Mouse (Mus musculus) left cerebral cortex, postnatal 14 days (tissue): ENCODE measurements around the gene Kat6b. TPM values are rescaled to one million over a fixed set of nuclear protein-coding genes. Genes with fewer than 3 reads are reported as not detected.
A peak's percentile ranks its signal among the peaks of the same experiment; 100 is the strongest.

ENCODE experiments used
- DNase-seq, 2 experiments: peaks; one replicate each; pipeline ENCODE4 v3.0.0; 2021 to 2022; ENCODE audit warnings: low spot score in 2 of 2, mixed read lengths in 1 of 2
- intact Hi-C: fragments of 180-260 bp; cut with DNase I; formaldehyde crosslinking; loops from one replicate; pipeline ENCODE4 v1.15.1; 2025
- total RNA-seq, 2 experiments: library from RNA; stranded (reverse); gene quantifications; 2 replicates each; pipeline ENCODE4 v1.2.3; 2021

The Kat6b gene
- total RNA-seq, 2 experiments from 2014 or later, result 61.2 to 65.0 TPM

DNA sequence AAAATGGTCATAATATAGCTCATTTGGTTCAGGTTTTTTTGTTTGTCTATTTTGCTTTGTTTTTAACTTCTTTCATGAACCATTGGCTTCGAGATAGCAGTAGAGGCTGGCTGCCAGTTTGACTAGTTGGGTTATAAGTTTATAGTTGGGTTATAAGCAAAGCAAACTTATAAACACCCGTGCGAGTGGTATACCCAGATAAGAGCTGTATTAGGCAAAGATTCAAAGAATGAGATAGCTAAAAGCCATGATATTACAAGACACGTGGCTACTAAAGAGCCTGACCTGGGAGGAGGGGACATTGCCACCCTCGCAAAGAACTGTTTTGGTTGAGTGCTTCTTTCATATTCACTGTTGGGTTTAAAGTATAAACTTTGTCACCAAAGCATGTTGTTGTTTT is 102.6 kb downstream of the Kat6b start:
- no peak for DNase-seq
- intact Hi-C loops, result no loop called here

DNA sequence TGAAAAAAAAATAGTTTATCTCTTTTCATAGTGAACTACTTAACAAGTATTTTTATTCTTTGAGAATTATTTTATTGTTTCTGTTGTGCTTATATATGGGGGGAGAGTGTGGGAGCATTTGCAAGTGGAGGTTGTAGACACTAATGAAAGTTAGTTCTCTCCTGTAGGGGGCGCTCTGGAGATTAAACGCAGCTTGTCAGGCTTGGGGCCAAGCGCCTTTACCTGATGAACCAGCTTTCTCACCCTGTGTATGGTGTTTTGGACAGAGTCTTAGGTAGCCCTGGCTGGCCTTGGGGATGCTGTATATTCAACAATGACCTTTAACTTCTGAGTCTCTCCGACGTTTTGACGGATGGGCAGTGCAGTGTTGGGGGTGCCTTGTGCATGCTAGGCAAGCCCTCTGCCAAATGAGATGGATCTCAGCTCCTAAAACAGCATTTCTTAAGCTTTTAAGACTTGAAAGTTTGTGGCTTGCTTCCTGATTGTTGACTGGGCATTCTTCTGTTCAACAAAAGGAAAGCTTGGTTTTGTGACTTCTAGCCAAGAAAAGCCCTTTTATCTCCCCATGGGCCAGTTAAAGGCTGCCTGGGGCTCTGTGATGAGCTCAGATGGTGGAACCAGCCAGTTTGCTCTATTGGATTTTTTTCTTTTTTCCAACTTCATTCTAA is 103.4 kb downstream of the Kat6b start:
- no peak for DNase-seq
- intact Hi-C loops, result no loop called here

DNA sequence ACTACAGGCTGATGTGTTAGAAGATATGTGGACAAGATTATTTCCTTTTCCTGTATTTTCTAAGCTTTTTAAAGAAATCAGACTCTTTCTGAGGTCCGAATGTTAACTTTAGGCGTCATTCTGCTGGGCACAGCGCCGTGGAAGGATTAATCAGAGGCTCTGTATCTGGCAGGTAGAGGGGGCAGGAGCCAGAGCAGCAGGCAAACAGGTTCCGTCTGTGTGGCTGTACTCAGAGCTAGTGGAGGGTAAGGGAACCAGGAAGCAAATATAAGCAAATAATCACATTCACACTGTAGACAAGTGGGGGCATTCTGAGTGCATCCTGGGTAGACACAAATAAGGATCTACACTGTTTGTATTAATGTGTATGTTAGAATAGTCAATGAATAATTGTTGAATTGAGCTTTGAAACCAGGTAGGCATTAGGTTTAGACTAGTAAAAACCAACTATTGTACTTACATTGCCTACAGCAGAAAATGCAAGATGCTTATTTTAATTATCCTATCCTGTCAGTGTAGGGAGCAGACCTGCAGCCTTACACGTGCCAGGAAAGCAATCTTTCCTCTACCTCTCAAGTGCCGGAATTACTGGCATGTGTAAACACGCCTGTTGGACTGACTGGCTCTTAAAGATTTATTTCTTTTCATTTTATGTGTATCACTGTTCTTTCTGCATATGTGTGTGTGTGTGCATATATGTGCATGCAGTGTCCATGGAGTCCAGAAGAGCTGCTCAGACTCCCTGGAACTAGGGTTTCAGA is 104.4 kb downstream of the Kat6b start:
- intact Hi-C loops, result no loop called here
- no peak for DNase-seq

DNA sequence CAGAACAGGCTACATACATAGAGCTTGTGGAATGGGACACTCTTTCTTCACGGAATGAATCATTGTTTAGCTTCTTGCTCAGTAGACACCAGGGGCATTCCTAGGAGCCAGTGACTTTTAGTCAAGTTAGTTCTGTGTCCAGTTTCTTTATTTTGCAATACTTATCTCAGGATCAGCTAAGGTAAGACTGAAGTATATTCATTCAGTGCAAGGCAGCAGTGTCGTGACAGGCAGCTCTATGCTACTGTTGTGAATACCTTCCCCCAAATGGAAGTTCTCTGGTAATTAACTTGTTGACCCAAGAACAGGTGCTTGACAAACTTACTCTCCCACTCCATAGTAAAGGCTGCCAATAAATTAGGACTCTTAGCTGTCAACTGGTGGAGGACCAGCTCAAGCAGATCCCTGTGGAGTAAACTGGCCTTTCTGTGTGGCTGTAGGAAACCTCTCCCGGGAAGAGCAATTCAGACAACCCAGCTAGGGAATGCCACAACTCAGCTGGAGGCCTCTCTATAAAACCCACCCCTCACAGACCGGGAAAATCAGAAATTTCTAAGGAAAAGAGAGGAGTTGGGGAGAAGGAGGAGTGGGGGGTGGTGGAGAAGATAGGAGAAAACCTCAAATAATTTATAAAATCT is 105.4 kb downstream of the Kat6b start:
- DNase-seq, result no peak
- intact Hi-C loops, result no loop called here

DNA sequence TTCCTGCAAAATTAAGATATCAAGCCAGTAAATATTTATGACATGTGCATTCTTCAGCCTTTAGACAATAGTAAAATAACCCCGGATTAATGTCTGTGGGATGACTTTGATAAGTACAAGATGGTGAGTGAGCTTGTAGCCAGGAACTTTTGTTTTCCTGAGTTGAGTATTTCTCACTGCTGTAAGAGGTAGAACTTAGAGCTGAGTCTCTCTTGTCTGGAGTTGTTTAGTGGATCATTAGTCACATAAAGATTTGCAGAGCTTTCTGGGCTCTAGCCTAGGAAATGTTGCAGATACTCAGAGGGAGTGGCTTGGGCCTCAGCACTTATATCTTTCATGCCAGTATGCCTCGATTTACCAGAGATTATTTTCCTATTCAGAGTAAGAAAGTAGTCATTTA is 106.7 kb downstream of the Kat6b start:
- intact Hi-C loops, result no loop called here
- DNase-seq, result no peak

DNA sequence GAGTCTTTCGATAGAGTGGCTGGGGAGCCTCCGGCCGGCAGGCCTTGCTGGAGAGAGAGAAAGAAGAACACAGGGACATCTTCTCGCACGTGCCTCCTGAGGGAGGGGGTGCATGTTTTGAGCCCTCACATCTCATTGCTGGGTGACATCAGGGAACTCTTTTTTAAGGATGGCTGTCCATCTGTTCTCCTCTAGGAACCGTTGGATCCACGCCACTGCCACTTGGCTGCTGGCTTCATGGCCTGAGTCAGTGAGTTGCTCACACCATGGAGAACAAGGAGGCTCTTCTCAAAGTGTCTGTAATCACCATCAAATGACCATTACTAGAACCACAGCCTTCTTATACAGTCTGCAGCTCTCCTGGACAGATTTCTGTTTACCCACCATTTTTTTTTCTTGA is 108.4 kb downstream of the Kat6b start:
- peak in 1 of 2 experiments; percentile 26 for DNase-seq
- intact Hi-C loops, result no loop called here

DNA sequence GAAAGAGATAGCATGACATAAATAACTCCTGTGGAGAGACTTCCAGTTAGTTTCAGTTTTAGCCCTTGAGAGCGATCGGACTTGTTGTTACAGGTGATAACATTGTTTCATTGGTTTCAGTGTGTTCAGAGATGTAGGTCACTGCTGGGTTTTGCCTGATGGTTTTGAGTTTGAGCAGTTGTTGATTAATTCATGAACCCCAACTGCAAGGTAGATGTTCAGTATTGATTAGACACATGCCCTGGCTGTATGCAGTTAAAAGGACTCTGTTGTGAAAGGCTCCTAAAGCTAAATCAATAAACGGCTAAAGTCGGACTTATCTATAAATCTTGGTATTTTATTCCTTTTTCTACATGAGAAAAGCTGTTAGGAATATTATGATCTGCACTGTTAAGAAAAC is 109.0 kb downstream of the Kat6b start:
- no peak for DNase-seq
- intact Hi-C loops, result no loop called here

DNA sequence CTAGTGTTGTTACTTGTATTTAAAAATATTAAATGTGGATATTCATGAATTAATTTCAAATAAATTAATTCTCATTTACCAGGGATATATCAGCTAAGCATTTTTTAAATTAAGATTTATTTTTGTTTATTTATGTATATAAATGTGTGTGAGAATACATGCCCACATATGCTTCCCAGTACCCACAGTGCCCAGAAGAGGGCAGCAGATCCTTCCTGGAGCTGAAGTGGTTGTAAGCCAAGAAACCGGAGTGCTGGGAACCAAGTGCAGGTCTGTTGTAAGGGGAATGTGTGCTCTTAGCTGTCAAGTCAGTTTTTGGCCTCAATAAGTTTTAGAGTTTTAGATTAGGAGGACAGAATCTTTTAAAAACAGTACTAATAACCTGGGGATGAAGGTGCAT is 110.9 kb downstream of the Kat6b start:
- DNase-seq, result no peak
- intact Hi-C loops, result no loop called here

DNA sequence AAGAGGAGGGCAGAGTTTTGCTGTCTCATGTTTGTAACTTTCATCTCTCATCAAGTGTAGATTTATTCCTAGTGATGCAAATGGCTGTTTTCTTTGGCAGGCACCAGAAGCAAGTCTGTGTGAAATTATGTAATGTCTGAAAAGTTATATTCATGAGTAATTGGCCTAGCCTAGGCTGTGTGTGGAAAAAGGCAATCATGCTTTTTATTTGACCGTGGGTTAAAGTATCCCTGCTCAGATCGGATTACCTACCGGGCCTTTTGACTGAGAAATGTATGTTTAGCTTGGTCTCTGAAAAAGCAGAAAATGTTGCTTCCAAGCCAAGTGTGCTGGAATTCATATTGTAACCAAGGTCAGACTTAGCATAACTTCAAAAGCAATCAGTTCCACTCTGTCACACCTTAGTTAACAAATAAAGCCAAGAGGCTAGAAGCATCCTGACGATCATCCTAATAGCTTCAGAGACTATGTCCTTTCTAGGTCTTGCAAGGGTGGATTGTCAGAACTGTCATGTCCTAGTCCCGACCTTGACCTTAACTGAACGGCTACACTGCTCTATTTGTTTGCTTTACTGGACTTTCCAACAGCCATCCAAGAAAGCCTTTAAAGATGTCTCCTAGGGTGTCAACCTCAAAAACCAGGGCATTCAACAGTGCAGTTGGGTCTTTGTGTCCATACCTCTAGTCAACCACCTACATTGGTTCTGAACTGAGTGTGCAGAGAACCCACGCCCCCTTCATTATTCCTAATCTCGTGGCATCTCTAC is 111.9 kb downstream of the Kat6b start:
- DNase-seq, result no peak
- intact Hi-C loops, result no loop called here

DNA sequence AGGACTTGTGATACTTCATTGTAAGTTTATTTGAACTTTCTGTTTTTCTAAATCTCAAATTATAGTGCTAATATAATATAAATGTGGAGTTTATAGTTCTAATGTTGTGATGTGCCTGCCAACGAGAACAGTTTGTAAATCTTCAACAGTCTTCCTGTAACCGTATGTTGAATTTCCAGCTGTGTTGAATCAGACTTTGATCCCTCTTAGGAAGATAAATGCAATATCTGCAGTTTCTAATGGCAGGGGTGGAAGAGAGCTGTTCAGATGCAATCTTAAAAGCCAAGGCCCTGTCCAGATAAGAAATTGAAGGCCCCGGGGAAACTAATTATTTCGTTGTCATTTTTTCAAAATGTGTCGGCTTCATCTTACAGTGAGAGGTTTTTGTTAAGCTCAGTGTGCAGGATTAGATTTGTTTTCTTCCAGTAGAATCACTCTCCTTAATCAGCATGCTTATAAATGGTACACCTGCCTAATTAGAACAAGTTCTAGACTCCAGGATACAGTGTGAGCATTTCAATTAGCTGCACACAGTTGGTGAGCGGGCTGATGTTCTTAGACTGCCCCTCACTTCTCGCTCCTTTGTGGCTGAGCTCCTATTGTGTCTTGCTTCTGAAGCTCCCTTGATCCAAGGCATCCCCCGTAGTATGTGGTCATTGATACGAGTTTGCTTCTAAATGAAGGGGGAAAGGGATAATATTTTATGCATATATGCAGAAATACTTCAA is 118.4 kb downstream of the Kat6b start:
- intact Hi-C loops, result no loop called here
- no peak for DNase-seq

DNA sequence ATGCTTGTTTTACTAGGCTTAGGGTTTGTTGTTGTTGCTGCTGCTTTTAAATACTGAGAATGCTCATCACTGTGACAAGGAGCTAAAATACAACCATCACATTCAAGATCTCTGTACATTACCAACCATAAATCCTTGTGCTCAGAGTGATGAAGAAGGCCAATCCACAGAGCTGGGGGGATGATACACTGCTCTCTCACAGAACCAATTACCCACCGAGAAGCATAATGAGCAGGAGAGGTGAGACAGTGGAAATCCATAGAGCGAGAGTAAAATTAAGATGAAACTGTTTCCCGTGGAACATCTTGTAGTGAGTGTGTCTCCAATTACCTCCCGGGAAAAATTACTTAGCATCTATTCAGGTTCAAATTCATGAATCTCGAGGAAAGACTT is 118.9 kb downstream of the Kat6b start:
- intact Hi-C loops, result no loop called here
- no peak for DNase-seq

DNA sequence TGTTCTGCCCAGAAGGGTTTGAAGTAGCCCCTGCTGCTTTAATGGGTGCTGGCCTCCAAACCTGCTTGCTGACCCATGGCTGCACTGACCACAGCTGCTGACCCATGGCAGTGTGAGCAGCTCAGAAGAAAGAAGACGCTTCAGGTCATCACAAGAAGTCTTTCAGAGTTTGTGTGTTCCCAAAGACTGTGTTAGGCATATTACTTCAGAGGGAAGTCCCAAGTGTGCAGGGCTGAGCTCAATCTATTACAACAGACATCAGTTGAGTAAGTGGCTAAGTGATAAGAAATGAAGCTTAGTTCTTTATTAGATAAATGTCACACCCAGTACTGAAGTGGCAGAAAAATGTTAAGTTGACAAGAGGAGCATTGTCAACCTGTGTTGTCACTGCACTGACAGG is 119.4 kb downstream of the Kat6b start:
- intact Hi-C loops, result no loop called here
- DNase-seq, result no peak

DNA sequence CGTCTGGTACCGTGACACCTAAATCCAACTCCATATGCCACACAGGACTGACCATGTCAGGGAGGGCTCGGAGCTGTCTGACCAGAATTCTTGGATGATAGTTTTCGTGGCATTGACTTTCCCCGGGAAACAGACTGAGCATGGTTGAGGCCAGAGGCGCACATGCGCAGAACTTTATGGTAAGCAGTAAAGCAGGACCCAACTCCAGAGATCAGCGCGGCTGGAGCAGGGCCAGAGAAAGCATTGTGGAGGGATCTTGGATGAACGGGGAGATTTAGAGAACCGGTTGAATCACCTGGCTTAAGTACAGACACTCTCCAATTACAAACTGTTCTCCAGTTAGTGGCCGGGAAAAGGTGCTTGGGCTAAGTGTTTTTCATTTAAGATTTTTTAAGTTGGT is 120.9 kb downstream of the Kat6b start:
- DNase-seq, result no peak
- intact Hi-C loops, result no loop called here

DNA sequence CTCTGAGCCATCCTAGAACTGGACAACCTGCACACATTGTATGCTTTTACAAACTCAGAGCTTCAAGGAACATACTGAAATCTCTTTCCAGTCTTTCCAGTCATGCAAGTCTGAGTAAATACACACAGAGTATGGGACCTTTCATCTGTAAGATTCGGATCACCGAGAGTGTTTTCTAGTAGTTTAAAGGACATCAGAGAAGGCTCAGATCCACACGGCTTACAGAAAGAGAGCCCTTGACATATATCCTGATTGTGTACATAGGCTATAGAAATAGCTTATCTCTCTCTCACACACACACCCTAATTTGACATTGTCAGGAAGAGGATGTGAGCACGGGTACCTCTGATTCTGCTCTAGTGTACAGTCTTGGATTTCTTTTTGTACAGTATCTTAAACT is 121.7 kb downstream of the Kat6b start:
- DNase-seq, result no peak
- intact Hi-C loops, result no loop called here

DNA sequence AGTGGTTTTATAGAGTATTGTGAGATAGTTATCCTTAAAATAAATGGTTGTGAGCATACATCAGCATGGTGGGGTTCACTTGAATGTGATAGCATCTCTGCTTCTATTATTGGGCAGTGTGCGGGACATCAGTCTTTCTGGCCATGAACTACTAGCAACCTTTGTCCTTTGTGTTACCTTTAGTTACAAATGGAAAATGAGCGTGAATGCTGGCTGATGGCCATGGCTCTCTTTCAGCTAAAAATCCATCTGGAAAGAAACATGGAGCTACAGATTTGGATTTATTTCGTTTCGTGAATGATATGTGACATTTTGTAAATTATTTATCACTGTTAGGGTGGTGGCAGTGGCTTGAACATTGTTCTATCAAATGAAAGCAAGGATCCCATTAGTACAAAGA is 126.5 kb downstream of the Kat6b start:
- DNase-seq, result no peak
- intact Hi-C loops, result no loop called here

DNA sequence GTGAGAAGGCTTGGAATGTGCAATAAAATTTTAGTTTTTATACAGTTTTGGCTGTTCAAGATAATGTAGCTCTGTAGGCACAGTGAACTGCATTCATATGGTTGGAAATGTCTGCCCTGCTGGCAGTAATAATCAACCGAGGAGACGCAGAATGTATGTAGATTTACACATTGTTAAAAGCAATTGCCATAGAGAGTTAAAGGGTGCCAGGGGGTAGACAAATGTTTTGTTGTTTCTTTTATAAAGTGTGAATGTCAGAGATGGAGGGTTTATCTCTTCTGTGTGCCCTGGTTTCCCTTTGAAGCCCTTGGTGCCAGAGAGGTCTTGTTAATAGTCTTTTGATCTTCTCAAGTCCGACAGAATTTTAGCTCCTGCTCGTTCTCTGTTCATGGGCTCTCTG is 127.7 kb downstream of the Kat6b start:
- intact Hi-C loops, result no loop called here
- no peak for DNase-seq

DNA sequence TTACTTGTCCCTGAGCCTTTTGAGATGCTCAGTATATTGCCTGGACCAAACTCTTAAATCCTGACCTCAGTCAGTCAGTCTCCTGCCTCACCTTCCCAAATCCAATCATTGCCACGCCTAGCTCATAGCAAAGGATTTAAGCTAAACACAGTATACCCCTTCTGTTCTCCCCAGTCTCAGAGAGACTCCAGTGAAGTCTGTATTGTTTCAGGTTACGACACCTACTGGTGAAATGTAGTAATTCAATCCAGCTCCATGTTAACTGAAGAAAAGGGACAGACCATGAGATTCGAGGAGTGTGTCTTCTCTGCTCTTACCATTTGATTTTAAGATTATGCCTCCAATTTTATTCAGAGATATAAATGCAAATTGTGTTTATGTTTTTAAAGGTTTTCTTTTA is 129.0 kb downstream of the Kat6b start:
- intact Hi-C loops, result loop anchor here (2.0 to 5.0 kb wide), 2 partner anchors 109 to 132 kb away; no protein-coding TSS in a partner anchor
- DNase-seq, result peak; percentile 73 to 82

DNA sequence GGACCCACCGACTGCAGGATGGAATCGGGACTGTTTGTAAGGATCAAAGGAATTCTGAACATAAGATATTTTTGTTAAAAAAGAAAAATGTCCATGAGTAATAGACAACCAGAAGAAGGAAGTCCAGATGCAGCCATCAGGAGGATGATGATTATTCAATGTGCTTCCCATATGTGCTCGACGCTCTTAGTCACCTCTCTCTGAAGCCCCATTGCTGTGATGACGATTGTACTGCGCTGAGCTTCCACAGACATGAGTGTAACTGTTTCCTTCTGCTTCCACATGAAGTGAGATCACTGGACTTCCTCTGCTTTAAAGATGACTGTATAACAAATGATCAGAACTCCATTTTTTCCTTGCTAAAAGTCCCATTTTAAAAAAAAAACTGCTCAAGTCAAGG is 131.8 kb downstream of the Kat6b start:
- intact Hi-C loops, result loop anchor here (5.0 kb wide), 1 partner anchor 129 kb away; no protein-coding TSS in a partner anchor
- DNase-seq, result no peak

DNA sequence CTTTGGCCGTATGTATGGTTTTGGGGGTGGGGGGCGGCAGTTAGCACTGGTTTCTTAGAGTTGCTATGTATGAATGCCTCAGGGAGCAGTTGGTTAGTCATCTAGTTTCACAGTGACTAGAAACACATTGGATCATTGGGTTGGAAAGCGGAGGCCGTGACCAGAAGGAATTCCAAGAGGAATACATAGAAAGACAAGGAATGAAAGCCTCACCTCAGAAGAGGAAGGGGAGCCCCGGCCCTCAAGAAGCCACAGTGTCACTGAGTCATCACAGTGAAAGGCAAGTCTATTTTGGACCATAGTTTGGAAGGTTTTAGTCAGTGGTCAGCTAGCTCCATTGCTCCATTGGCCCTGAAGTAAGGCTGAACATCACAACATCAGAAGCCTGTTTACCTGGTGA is 132.9 kb downstream of the Kat6b start:
- intact Hi-C loops, result loop anchor here (5.0 kb wide), 1 partner anchor 128 kb away; no protein-coding TSS in a partner anchor

More for the DNA sequence above, 132.9 kb downstream of the Kat6b start:
- no peak for DNase-seq
